Mouse (Mus musculus): ENCODE data around the gene Vmn1r207-ps. TPM values are rescaled to one million over a fixed set of nuclear protein-coding genes. Genes with fewer than 3 reads are reported as not detected.
"Not testable (repeated sequence)": the region's sequence is repeated elsewhere in the genome, so short reads cannot be mapped to it uniquely, and the experiment has no call there.

The Vmn1r207-ps gene
- polyA plus RNA-seq (2014; fragmentation: Nextera tagmentation; extraction: Ambion mirVana) = not detected in 2 replicates

- not testable (repeated sequence) for H3K9ac ChIP-seq (ENCODE audit: low read length)
Measured at GRCm38 (mm10) chr13:22729529-22729928, at the start of gene Vmn1r207-ps. TSS of gene Vmn1r207-ps (minus strand) at chr13:22729629.

GRCm38 (mm10) chr13:22777300-22777699 lies 47.9 kb upstream of the Vmn1r207-ps start, which contains the start of gene Vmn1r208:
TSS of gene Vmn1r208 (minus strand) at chr13:22777400.
- not testable (repeated sequence) for DNase-seq (ENCODE audit: low spot score); H3K36me3 ChIP-seq (ENCODE audit: control insufficient read depth, insufficient read depth, low read length); H3K4me2 ChIP-seq (ENCODE audit: low read depth); ATAC-seq (ENCODE audit: insufficient read depth, low FRiP score, low TSS enrichment); H3K9me3 ChIP-seq (ENCODE audit: control insufficient read depth, low read length); H3K27ac ChIP-seq (ENCODE audit: low read depth, low read length); H3K4me3 ChIP-seq (ENCODE audit: low read depth, low read length); H3K9ac ChIP-seq (ENCODE audit: low read length); H3K4me1 ChIP-seq (ENCODE audit: control insufficient read depth, insufficient read depth, low read length); H3K27me3 ChIP-seq (ENCODE audit: control insufficient read depth, insufficient read depth, low read length)
- no CpG with 5 or more reads among the region's 7 CpGs for WGBS

More at GRCm38 (mm10) chr13:22729529-22729928, at the start of gene Vmn1r207-ps:
- not testable (repeated sequence) for H3K4me1 ChIP-seq (ENCODE audit: control insufficient read depth, insufficient read depth, low read length); H3K27me3 ChIP-seq (ENCODE audit: control insufficient read depth, insufficient read depth, low read length); H3K36me3 ChIP-seq (ENCODE audit: control insufficient read depth, insufficient read depth, low read length); H3K4me2 ChIP-seq (ENCODE audit: low read depth); DNase-seq (ENCODE audit: low spot score); H3K9me3 ChIP-seq (ENCODE audit: control insufficient read depth, low read length); H3K27ac ChIP-seq (ENCODE audit: low read depth, low read length); H3K4me3 ChIP-seq (ENCODE audit: low read depth, low read length); ATAC-seq (ENCODE audit: insufficient read depth, low FRiP score, low TSS enrichment)

GRCm38 (mm10) chr13:22771592-22771991 lies 42.2 kb upstream of the Vmn1r207-ps start:
- H3K9ac ChIP-seq (ENCODE audit: low read length); H3K27me3 ChIP-seq (ENCODE audit: control insufficient read depth, insufficient read depth, low read length); H3K4me3 ChIP-seq (ENCODE audit: low read depth, low read length); H3K4me2 ChIP-seq (ENCODE audit: low read depth); ATAC-seq (ENCODE audit: insufficient read depth, low FRiP score, low TSS enrichment); H3K4me1 ChIP-seq (ENCODE audit: control insufficient read depth, insufficient read depth, low read length); H3K27ac ChIP-seq (ENCODE audit: low read depth, low read length); H3K9me3 ChIP-seq (ENCODE audit: control insufficient read depth, low read length); H3K36me3 ChIP-seq (ENCODE audit: control insufficient read depth, insufficient read depth, low read length); DNase-seq (ENCODE audit: low spot score): not testable (repeated sequence)
- 67% methylated on average over 1 of the region's 2 CpGs for WGBS

- DNase-seq (ENCODE audit: low spot score) (no peak), ATAC-seq (ENCODE audit: insufficient read depth, low FRiP score, low TSS enrichment) (no peak)
- H3K4me1 ChIP-seq (ENCODE audit: control insufficient read depth, insufficient read depth, low read length) = no peaks in the 10 kb centered on the region
Measured at GRCm38 (mm10) chr13:22747524-22747923, 18.1 kb upstream of the Vmn1r207-ps start.

GRCm38 (mm10) chr13:22706947-22707346 lies 22.5 kb downstream of the Vmn1r207-ps start:
- not testable (repeated sequence) for H3K36me3 ChIP-seq (ENCODE audit: control insufficient read depth, insufficient read depth, low read length); H3K9ac ChIP-seq (ENCODE audit: low read length); H3K4me3 ChIP-seq (ENCODE audit: low read depth, low read length); H3K27me3 ChIP-seq (ENCODE audit: control insufficient read depth, insufficient read depth, low read length); H3K4me1 ChIP-seq (ENCODE audit: control insufficient read depth, insufficient read depth, low read length); H3K4me2 ChIP-seq (ENCODE audit: low read depth); DNase-seq (ENCODE audit: low spot score); H3K9me3 ChIP-seq (ENCODE audit: control insufficient read depth, low read length); H3K27ac ChIP-seq (ENCODE audit: low read depth, low read length); ATAC-seq (ENCODE audit: insufficient read depth, low FRiP score, low TSS enrichment)

More at GRCm38 (mm10) chr13:22747524-22747923, 18.1 kb upstream of the Vmn1r207-ps start:
- Histone ChIP-seq H3K36me3 (ENCODE audit: control insufficient read depth, insufficient read depth, low read length) (no peaks in the 10 kb centered on the region), H3K27ac (ENCODE audit: low read depth, low read length) (no peak overlapping the region), H3K27me3 (ENCODE audit: control insufficient read depth, insufficient read depth, low read length) (no peaks in the 10 kb centered on the region), H3K9me3 (ENCODE audit: control insufficient read depth, low read length) (no peaks in the 10 kb centered on the region), H3K4me2 (ENCODE audit: low read depth) (no peak overlapping the region), H3K9ac (ENCODE audit: low read length) (no peak overlapping the region), H3K4me3 (ENCODE audit: low read depth, low read length) (no peak overlapping the region)

- not testable (repeated sequence) for H3K4me3 ChIP-seq (ENCODE audit: low read depth, low read length); H3K4me2 ChIP-seq (ENCODE audit: low read depth); ATAC-seq (ENCODE audit: insufficient read depth, low FRiP score, low TSS enrichment); H3K27me3 ChIP-seq (ENCODE audit: control insufficient read depth, insufficient read depth, low read length); H3K4me1 ChIP-seq (ENCODE audit: control insufficient read depth, insufficient read depth, low read length); H3K27ac ChIP-seq (ENCODE audit: low read depth, low read length); H3K36me3 ChIP-seq (ENCODE audit: control insufficient read depth, insufficient read depth, low read length); DNase-seq (ENCODE audit: low spot score); H3K9ac ChIP-seq (ENCODE audit: low read length); H3K9me3 ChIP-seq (ENCODE audit: control insufficient read depth, low read length)
- 32% methylated on average over 2 of the region's 2 CpGs for WGBS
Measured at GRCm38 (mm10) chr13:22702951-22703350, 26.5 kb downstream of the Vmn1r207-ps start.

Other genes starting within 250 kb of the Vmn1r207-ps start
- not detected in 2 replicates for gene Vmn1r202, start 224.2 kb downstream of the Vmn1r207-ps start, polyA plus RNA-seq (2014; fragmentation: Nextera tagmentation; extraction: Ambion mirVana)
- not detected in 2 replicates for gene Vmn1r203, start 211.5 kb downstream of the Vmn1r207-ps start, polyA plus RNA-seq (2014; fragmentation: Nextera tagmentation; extraction: Ambion mirVana)
- gene Vmn1r204, start 176.4 kb downstream of the Vmn1r207-ps start, polyA plus RNA-seq (2014; fragmentation: Nextera tagmentation; extraction: Ambion mirVana) = not detected in 2 replicates
- not detected in 2 replicates for gene Vmn1r205, start 136.6 kb downstream of the Vmn1r207-ps start, polyA plus RNA-seq (2014; fragmentation: Nextera tagmentation; extraction: Ambion mirVana)
- gene Vmn1r206, start 105.4 kb downstream of the Vmn1r207-ps start, polyA plus RNA-seq (2014; fragmentation: Nextera tagmentation; extraction: Ambion mirVana) = not detected in 2 replicates
- gene Vmn1r208, start 47.8 kb upstream of the Vmn1r207-ps start, polyA plus RNA-seq (2014; fragmentation: Nextera tagmentation; extraction: Ambion mirVana) = not detected in 2 replicates
- not detected in 2 replicates for gene Vmn1r209, start 80.1 kb upstream of the Vmn1r207-ps start, polyA plus RNA-seq (2014; fragmentation: Nextera tagmentation; extraction: Ambion mirVana)
- gene Vmn1r210, start 101.7 kb upstream of the Vmn1r207-ps start, polyA plus RNA-seq (2014; fragmentation: Nextera tagmentation; extraction: Ambion mirVana) = not detected in 2 replicates
- gene Vmn1r211, start 127.9 kb upstream of the Vmn1r207-ps start, polyA plus RNA-seq (2014; fragmentation: Nextera tagmentation; extraction: Ambion mirVana) = not detected in 2 replicates
- gene Vmn1r212, start 154.6 kb upstream of the Vmn1r207-ps start, polyA plus RNA-seq (2014; fragmentation: Nextera tagmentation; extraction: Ambion mirVana) = not detected in 2 replicates